Mouse (Mus musculus): ENCODE results near the gene Grn. TPM values are rescaled to one million over a fixed set of nuclear protein-coding genes. Genes with fewer than 3 reads are reported as not detected.
"Not testable (repeated sequence)": the region's sequence is repeated elsewhere in the genome, so short reads cannot be mapped to it uniquely, and the experiment has no call there.

The Grn gene
- 10 to 100 TPM; 28.7 to 35.2 TPM for total RNA-seq (2021)
- long read RNA-seq, experiment 1, transcript Grn-201 (13 exons, 2,340 nt) = major isoform, 9 of 20 reads
- long read RNA-seq, experiment 1, partial matches to known transcripts = 2 of 20 reads
- long read RNA-seq, experiment 1, other reads (novel, unspliced or antisense) = 9 of 20 reads
- long read RNA-seq, experiment 2, transcript Grn-201 (13 exons, 2,340 nt) = major isoform, 21 of 37 reads
- long read RNA-seq, experiment 2, partial matches to known transcripts = 12 of 37 reads
- long read RNA-seq, experiment 2, other reads (novel, unspliced or antisense) = 4 of 37 reads

- peak; percentile 90 for DNase-seq
Measured at GRCm38 (mm10) chr11:102430121-102431017, at the start of gene Grn. TSS of gene Grn (plus strand) at chr11:102430315.

DNA sequence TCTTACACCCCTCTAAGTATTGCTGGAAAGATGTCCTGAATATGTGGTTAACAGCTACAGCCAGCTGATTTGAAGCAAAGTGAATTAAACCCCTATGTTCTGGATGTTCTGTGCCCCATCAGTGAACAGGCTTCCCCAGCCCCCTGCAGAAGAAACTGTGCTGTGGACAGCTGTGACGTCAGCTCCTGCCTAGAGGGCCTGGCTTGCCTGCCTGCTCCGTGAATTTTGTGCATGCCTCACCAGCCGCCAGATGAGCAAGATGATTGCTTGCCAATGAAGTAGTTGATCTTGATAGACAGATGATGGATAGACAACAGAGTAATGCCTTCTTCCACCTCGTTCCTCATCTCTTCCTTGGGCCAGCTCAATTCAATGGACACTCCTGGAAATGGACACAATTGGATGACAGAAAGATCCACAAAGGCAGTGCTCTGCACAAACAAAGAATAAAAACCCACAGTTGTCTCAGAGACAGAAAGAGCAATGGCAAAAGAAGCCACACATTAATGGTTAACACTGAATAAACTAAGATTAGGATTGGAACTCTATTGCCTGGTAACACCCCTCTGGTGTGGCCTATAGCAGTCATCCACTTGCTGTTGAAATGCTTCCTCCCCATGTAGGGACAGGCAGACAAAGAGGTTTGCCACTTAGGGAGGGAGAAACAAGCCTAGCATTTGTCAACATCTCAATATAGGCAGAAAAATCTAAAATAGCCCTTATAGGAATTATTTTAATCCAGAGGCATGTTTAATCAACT, 48.6 kb upstream of the Grn start:
- no peak for DNase-seq

DNA sequence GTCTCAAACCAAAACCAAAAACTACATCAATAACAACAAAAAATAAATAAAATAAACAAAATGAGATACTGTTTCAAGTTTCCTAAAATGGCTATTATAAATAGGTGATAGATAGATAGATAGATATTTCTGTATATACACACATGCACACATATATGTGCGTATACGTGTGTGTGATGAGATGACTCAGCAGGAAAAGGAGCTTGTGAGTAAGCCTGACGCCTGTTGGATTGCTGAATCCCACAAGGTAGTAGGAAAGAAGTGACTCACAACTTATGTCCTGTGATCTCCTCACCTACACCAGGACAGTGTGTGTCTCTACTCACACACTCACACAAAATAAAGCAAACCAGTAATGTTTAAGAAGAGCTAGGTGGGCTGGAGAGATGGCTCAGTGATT, 47.3 kb upstream of the Grn start:
- DNase-seq = no peak

- no peak for DNase-seq
Measured at GRCm38 (mm10) chr11:102383365-102384136, 46.6 kb upstream of the Grn start.

DNA sequence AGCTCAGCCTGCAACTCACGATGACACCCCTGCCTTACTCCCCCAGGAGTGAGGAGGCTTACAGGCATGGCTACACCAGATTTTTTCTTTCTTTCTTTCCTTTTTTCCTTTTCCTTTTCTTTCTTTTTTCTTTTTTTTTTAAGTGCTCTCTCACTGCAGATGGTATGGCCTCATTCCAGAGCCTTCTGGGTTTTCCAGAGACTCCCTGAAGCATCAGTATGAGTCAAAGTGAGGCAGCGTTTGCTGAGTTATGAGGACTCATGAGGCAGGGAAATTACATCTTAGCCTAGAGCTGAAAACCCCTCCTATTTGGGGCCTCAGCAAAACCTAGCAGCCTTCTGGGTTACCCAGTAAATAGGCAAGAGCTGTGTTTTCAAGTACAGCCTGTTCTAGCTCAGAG, 45.7 kb upstream of the Grn start:
- DNase-seq = no peak

DNA sequence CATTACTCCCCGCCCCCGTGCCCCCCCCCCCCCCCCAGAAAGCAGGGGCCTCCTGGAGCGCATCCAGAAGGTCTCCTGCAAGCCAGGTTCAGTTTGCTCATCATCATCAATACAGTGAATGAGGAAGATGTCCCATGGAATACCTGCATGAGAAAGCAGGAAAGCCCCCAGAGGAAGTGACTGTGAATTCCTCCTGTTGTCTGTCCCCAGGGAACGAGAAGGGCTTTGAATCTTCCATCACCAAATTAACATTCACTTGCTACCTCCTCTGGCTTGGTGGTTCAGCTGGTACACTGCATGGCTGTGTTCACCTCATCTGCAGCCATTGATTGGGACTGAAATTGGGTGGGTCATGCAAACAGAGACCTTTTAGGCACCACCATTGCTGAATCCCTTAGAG, 45.0 kb upstream of the Grn start:
- no peak for DNase-seq

DNA sequence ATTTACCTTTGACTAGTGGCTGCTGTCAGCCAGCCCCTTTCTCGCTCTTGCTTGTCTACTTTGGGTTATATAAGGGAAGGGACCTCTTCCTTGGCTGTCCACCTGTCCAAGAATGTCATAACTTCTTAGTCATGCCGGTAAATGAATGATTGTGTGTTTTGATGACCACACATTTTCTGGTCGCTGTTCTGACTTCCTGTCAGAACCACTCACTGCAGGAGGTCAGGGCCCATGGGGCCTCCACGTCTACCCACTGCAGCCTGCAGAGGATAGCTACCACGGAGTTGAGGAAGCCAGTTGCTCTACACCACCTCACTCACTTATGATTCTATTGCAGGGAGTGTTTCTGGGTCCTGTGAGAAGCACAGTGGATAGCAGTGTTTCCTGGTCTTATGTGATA, 44.0 kb upstream of the Grn start:
- no peak for DNase-seq

GRCm38 (mm10) chr11:102389436-102389835, 40.7 kb upstream of the Grn start:
- not testable (repeated sequence) for DNase-seq

- DNase-seq = no peak
Measured at GRCm38 (mm10) chr11:102392441-102393237, 37.5 kb upstream of the Grn start.

GRCm38 (mm10) chr11:102393238-102393634, 36.9 kb upstream of the Grn start, which contains the start of gene Rundc3a:
TSS of gene Rundc3a (plus strand) at chr11:102393403.
- peak; percentile 72 for DNase-seq

- no peak for DNase-seq
Measured at GRCm38 (mm10) chr11:102393719-102394420, 36.2 kb upstream of the Grn start.

GRCm38 (mm10) chr11:102394421-102395124, 35.5 kb upstream of the Grn start:
- no peak for DNase-seq

DNA sequence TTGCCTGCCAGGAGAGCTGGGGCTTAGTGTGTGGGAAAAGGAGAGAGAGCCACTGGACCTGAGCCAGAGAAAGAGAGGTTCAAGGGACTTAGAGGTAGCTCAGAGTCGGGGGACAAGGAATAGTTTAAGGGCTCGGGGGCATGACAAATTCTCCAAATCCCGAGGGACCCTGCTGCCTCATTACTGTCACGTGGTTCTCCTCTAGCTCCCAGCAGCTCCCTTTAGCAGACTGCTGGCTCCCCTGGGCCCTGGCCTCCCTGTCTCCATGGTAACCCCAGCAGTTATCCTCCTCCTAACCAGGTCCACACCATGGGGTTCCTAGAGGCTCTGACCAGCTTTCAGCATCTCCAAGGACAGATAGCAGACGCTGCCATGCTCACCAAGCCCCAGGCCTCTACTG, 34.9 kb upstream of the Grn start:
- DNase-seq = no peak

GRCm38 (mm10) chr11:102396263-102396662, 33.9 kb upstream of the Grn start:
- no peak for DNase-seq

DNA sequence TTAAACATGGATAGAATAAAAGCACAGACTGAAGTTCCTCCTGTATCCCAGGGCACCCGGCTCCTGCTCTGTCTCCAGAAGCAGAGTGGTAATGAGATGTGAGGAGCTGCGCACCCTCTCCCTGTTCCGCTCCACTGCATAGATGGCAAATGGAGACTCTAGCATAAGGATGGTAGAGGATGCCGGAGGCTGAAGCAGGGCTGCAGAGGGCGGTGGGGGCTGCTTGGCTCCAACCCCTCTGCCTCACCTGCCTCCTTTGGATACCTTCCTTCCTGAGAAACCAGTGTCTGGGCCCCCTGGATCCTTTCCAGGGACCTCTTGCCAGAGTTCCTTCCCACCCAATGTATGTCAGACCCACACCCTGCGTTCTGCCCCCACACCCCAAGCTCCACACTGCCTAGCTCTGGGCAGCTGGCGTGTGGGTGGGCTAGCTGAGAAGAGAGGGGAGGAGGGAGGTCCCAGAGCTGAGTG, 33.4 kb upstream of the Grn start:
- DNase-seq = no peak

DNA sequence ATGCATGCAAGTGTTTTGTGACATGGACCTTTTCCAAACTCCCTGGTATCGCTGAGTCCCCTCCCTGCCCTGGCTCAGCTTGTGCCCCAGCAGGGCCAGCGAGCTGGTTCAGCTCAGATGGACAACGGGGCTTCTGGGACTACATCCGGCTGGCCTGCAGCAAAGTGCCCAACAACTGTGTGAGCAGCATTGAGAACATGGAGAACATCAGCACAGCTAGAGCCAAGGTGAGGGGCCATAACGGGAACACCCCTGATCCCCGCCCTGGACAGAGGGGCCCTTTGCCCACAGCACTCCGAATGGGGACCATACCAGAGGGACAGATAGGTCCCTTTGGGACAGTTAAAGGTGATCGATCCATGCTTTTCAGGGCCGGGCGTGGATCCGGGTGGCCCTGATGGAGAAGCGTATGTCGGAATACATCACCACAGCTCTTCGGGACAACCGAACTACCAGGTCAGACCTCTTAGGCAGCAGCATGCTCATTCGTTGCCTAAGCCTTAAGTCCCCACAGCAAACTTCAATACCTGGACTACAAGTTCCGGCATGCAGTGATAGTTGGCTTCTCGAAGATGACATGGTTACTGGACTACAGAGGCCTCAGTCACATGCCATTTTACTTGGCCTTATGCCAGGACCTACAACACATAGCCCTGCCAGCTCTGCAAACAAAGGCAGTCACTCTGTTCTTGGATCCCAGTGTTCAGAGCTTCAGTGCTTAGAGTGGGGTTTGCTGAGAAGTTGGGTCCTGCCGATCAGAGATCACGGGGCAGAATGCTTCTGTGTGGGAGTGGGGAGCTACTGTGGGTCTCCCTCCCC, 31.9 kb upstream of the Grn start:
- no peak for DNase-seq

DNA sequence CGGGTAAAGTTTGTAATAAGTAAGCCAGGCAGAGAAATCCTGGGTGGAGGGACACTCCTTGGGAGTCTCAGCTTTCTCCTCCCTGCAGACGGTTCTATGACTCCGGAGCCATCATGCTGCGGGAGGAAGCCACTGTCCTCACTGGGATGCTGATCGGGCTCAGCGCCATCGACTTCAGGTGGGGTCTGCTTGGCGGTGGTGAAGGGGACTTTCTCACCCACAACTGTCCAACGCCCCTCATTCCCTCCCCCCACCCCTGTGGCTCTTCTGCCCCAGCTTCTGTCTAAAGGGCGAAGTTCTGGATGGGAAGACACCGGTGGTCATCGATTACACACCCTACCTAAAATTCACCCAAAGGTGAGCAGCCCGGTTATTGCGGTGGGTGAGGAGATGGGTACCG, 31.0 kb upstream of the Grn start:
- no peak for DNase-seq

DNA sequence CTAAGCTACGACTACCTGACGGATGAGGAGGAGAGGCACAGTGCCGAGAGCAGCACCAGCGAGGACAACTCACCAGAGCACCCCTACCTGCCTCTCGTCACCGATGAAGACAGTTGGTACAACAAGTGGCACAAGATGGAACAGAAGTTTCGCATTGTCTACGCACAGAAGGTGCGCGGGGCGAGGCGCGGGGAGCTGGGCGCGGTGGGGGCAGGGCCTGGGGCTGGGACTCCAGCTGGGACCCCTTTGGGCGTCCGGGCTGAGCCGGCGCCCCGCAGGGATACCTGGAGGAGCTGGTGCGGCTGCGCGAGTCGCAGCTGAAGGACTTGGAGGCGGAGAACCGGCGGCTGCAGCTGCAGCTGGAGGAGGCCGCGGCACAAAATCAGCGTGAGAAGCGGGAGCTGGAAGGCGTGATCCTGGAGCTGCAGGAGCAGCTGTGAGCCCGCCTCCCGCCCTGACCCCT, 30.5 kb upstream of the Grn start:
- no peak for DNase-seq

All from gastrocnemius, postnatal 25 days (tissue).